Mouse (Mus musculus): ENCODE results near the gene Rtl8a. TPM values are rescaled to one million over a fixed set of nuclear protein-coding genes. Genes with fewer than 3 reads are reported as not detected.

Gene Rtl8a
- 9.5 TPM for polyA plus RNA-seq (2014; fragmentation: Illumina TruSeq; extraction: RNeasy Lipid Tissue Mini Kit (QIAGEN cat#74804))

DNA sequence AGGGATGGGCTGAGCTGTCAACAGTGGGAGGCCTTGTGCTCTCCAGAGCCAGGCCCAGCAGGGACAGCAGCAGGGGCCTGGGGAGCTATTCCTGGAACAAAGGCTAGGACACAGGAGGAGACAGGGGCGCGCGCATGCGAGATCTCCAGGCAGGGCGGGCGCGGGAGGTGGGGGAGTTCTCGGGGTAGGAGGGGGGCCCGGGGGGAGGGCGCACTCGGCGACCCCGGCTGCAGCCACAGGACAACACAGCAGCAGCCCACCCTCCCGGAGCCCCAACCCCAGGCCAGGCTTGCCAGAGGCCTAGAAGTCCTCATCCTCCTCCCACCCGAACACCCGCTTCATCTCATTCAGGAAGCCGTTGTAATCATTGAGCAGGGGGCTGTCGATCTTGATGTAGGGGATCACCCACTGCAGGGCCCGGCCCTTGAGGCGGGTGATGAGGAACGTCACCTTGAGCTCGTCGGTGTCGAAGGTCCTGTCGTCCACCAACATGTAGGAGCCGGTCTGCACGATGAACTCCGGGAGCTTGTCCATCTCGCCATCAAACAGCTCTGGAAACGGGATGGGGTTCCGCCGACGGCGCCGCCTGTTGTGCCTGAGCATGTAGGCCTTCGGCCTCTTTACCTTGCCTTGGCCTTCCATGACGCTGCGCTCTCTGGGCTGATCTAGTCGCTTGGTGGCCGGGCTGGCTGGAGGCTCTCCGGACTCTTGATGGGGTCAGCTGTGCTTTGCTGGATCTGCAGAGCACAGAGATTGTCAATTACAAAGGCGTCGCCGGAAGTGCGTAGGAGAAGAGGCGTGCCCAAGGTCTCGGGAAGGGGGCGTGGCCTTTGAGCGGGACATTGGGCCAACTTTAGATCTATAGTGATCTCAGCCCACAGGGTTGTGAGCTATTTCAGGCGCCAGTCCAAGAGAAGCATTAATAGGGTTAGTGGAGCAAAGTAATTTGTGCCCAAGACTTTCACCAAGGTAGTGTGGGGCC, at the start of gene Rtl8a:
Rtl8a (minus strand) TSS at position 703 of the 982 bp plus-strand sequence.

DNA sequence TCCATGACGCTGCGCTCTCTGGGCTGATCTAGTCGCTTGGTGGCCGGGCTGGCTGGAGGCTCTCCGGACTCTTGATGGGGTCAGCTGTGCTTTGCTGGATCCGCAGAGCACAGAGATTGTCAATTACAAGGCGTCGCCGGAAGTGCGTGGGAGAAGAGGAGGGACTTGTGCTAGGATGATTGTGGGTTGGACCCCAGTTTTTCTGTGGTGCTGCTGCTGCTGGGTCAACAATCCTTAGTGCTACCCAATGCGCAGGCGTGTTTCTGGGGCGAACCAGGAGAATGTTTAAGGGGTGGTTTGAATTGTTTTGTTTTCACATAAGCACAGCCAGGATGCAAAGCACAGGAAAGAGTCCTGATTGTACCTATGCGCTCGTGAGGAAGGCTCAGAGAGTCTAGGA, 26.8 kb upstream of the Rtl8a start, which contains the start of gene Rtl8b:
Rtl8b (minus strand) TSS at position 115 of the 400 bp plus-strand sequence.

DNA sequence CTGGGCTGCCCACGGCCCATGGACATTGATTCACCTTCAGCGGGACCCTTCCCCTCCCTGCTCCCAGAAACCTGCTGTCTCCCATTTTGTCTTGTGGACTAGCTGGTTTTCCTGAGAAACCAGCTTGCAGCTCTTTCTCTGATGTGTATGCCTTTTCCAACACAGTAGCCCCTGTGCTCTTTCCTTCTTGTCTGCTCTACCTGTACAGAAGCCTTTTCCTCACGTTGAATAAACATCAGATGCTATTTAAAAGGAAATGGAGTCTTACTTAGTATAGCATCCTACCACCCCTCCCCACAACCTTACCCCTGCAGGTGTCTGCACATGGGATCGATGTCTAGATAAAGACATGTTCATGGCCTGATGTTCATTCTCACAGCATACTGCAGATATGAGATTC, 34.6 kb downstream of the Rtl8a start, which contains the start of gene Gm14597:
Gm14597 (minus strand) TSS at position 101 of the 400 bp plus-strand sequence.

DNA sequence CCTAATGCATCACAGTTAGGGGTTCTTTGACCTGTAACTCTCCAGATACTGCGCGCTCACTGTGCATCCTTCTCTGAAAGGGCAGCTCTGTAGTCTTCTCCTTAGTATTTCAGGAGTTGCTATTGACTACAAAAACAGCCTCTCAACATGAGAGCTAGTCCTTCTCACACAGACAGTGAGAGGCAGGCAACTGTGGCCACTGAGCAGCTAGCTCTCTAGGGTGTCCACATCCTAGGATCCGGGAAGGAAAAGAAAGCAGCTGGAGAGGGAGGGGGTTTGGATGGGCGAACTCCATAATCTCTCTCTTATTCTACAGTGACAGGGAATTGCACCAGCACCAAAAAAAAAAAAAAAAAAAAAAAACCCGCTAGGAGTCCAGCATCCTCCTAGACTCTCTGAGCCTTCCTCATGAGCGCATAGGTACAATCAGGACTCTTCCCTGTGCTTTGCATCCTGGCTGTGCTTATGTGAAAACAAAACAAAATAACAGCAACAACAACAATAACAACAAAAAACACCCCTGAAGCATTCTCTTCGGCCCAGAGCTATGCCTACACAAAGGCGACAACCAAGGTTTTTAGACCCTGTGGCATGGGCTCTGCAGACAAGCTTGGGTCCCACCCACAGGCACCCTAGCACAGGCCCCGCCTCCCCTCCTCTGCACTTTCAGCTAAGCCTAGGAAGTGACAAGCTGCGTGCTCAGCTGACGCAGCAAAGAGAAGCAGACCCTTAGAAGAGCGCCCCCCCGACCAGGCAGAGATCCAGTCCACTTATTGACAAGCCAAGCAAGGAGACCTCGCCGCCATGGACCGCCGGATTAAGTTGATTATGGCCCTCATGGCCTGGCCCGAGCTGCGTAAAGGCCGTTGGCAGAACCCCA, 36.0 kb downstream of the Rtl8a start, which contains the start of gene Rtl8c:
Rtl8c (plus strand) TSS at position 791 of the 880 bp plus-strand sequence.

Other genes starting within 250 kb of the Rtl8a start
- not detected for gene Etd, start 208.8 kb downstream of the Rtl8a start, polyA plus RNA-seq (2014; fragmentation: Illumina TruSeq; extraction: RNeasy Lipid Tissue Mini Kit (QIAGEN cat#74804))
- gene Rtl8c, start 35.6 kb downstream of the Rtl8a start, polyA plus RNA-seq (2014; fragmentation: Illumina TruSeq; extraction: RNeasy Lipid Tissue Mini Kit (QIAGEN cat#74804)) = not detected
- not detected for gene Gm14597, start 34.7 kb downstream of the Rtl8a start, polyA plus RNA-seq (2014; fragmentation: Illumina TruSeq; extraction: RNeasy Lipid Tissue Mini Kit (QIAGEN cat#74804))
- 4.4 TPM for gene Rtl8b, start 26.7 kb upstream of the Rtl8a start, polyA plus RNA-seq (2014; fragmentation: Illumina TruSeq; extraction: RNeasy Lipid Tissue Mini Kit (QIAGEN cat#74804))
- gene 4930502E18Rik, start 81.1 kb upstream of the Rtl8a start, polyA plus RNA-seq (2014; fragmentation: Illumina TruSeq; extraction: RNeasy Lipid Tissue Mini Kit (QIAGEN cat#74804)) = 19.1 TPM
- 0.51 TPM for gene 1700013H16Rik, start 114.1 kb upstream of the Rtl8a start, polyA plus RNA-seq (2014; fragmentation: Illumina TruSeq; extraction: RNeasy Lipid Tissue Mini Kit (QIAGEN cat#74804))
- gene Zfp36l3, start 132.7 kb upstream of the Rtl8a start, polyA plus RNA-seq (2014; fragmentation: Illumina TruSeq; extraction: RNeasy Lipid Tissue Mini Kit (QIAGEN cat#74804)) = not detected
- gene Xlr, start 154.0 kb upstream of the Rtl8a start, polyA plus RNA-seq (2014; fragmentation: Illumina TruSeq; extraction: RNeasy Lipid Tissue Mini Kit (QIAGEN cat#74804)) = 11.4 TPM